Mouse (Mus musculus) erythroid progenitor cell, adult 5-6 weeks (primary cell): ENCODE data around the gene Plxdc2. TPM values are rescaled to one million over a fixed set of nuclear protein-coding genes. Genes with fewer than 3 reads are reported as not detected.

ENCODE experiments used
- ATAC-seq: replicated peaks from 2 replicates; pipeline ENCODE4 v1.8.0; 2016; ENCODE audit warnings: moderate number of reproducible peaks, mild to moderate bottlenecking, moderate TSS enrichment, inconsistent platforms; ENCODE audit not compliant: poor library complexity, low FRiP score, severe bottlenecking
- total RNA-seq, 2 experiments: library from RNA; stranded (forward) in 1 of 2; stranded (reverse) in 1 of 2; fragments of 150-400 nt in 1 of 2; fragments of 186-747, 209-891 nt in 1 of 2; gene quantifications; 2 replicates each; pipeline versions ENCODE4 v1.2.3 to v1.2.4; 2015 to 2017; ENCODE audit warnings: low replicate concordance in 2 of 2

The Plxdc2 gene
- total RNA-seq, 2 experiments from 2014 or later, result 3.8 to 6.4 TPM

- ATAC-seq, result no peak
These were observed 185.1 kb downstream of the Plxdc2 start for GRCm38 (mm10) chr2:16541226-16541625.

- ATAC-seq, result no peak
These were observed 189.1 kb downstream of the Plxdc2 start for GRCm38 (mm10) chr2:16545207-16545606.

- ATAC-seq, result no peak
These were observed 203.2 kb downstream of the Plxdc2 start for GRCm38 (mm10) chr2:16559287-16559686.

- no peak for ATAC-seq
These were observed 212.2 kb downstream of the Plxdc2 start for GRCm38 (mm10) chr2:16568263-16568662.

GRCm38 (mm10) chr2:16571169-16571751, 215.2 kb downstream of the Plxdc2 start:
- no peak for ATAC-seq

- no peak for ATAC-seq
These were observed 220.5 kb downstream of the Plxdc2 start for GRCm38 (mm10) chr2:16576566-16576965.

GRCm38 (mm10) chr2:16578153-16578552, 222.0 kb downstream of the Plxdc2 start:
- no peak for ATAC-seq

GRCm38 (mm10) chr2:16588546-16588945, 232.4 kb downstream of the Plxdc2 start:
- ATAC-seq, result no peak

GRCm38 (mm10) chr2:16595451-16595850, 239.3 kb downstream of the Plxdc2 start:
- ATAC-seq, result no peak

- ATAC-seq, result no peak
These were observed 242.1 kb downstream of the Plxdc2 start for GRCm38 (mm10) chr2:16598231-16598630.

GRCm38 (mm10) chr2:16604291-16604690, 248.2 kb downstream of the Plxdc2 start:
- ATAC-seq, result no peak

GRCm38 (mm10) chr2:16607792-16608586, 251.9 kb downstream of the Plxdc2 start:
- ATAC-seq, result no peak

GRCm38 (mm10) chr2:16642061-16642460, 286.0 kb downstream of the Plxdc2 start:
- no peak for ATAC-seq

- no peak for ATAC-seq
These were observed 295.6 kb downstream of the Plxdc2 start for GRCm38 (mm10) chr2:16651713-16652112.

- ATAC-seq, result no peak
These were observed 308.4 kb downstream of the Plxdc2 start for GRCm38 (mm10) chr2:16664516-16664915.

- no peak for ATAC-seq
These were observed 312.3 kb downstream of the Plxdc2 start for GRCm38 (mm10) chr2:16668391-16668790.

GRCm38 (mm10) chr2:16682905-16683304, 326.8 kb downstream of the Plxdc2 start:
- no peak for ATAC-seq

- no peak for ATAC-seq
These were observed 327.6 kb downstream of the Plxdc2 start for GRCm38 (mm10) chr2:16683739-16684138.

- no peak for ATAC-seq
These were observed 328.4 kb downstream of the Plxdc2 start for GRCm38 (mm10) chr2:16684529-16684928.

GRCm38 (mm10) chr2:16696390-16696789, 340.3 kb downstream of the Plxdc2 start:
- no peak for ATAC-seq

- no peak for ATAC-seq
These were observed 341.1 kb downstream of the Plxdc2 start for GRCm38 (mm10) chr2:16697181-16697580.
